Mouse (Mus musculus) hindbrain, postnatal 0 days (tissue): ENCODE results near the gene Sh3pxd2a. TPM values are rescaled to one million over a fixed set of nuclear protein-coding genes. Genes with fewer than 3 reads are reported as not detected.

Experiments used
- ATAC-seq: fragments of 200-750 bp; cut with Nextera tagmentation; 2 replicates; pipeline ENCODE4 v1.8.0; 2017; ENCODE audit warnings: mild to moderate bottlenecking, moderate TSS enrichment, moderate library complexity
- DNase-seq: peaks from one replicate; pipeline ENCODE4 v3.0.0-alpha.2; 2015; ENCODE audit warnings: low spot score
- H3K27ac ChIP-seq: fragments of 300-500 bp; sonication (generic); 2 replicates; pipeline ENCODE4 v1.5.1; 2014; ENCODE audit warnings: mild to moderate bottlenecking
- H3K27me3 ChIP-seq: fragments of 300-500 bp; sonication (generic); 2 replicates; pipeline ENCODE4 v1.6.1; 2014; ENCODE audit warnings: low read length, mixed read lengths; ENCODE audit not compliant: insufficient read depth
- H3K36me3 ChIP-seq: fragments of 300-500 bp; sonication (generic); 2 replicates; pipeline ENCODE4 v1.6.1; 2014; ENCODE audit warnings: low read length, mixed read lengths; ENCODE audit not compliant: insufficient read depth
- H3K4me1 ChIP-seq: fragments of 300-500 bp; sonication (generic); 2 replicates; pipeline ENCODE4 v1.6.1; 2014; ENCODE audit warnings: antibody characterized with exemption, low read length, mixed read lengths; ENCODE audit not compliant: insufficient read depth
- H3K4me2 ChIP-seq: fragments of 300-500 bp; sonication (generic); 2 replicates; pipeline ENCODE4 v1.6.1; 2014; ENCODE audit warnings: low read depth, mild to moderate bottlenecking, low read length, moderate library complexity, mixed read lengths
- H3K4me3 ChIP-seq: fragments of 300-500 bp; sonication (generic); 2 replicates; pipeline ENCODE4 v1.5.1; 2014; ENCODE audit warnings: low read length
- H3K9ac ChIP-seq: fragments of 300-500 bp; sonication (generic); replicated peaks from 2 replicates; pipeline ENCODE4 v1.6.1; 2014; ENCODE audit warnings: mild to moderate bottlenecking, low read length, moderate library complexity, mixed read lengths
- H3K9me3 ChIP-seq: fragments of 300-500 bp; sonication (generic); 2 replicates; pipeline ENCODE4 v1.6.1; 2016; ENCODE audit warnings: low read length, mixed read lengths
- CTCF ChIP-seq: IDR thresholded peaks from 2 replicates; pipeline ENCODE4 v1.5.1; 2016; ENCODE audit warnings: antibody characterized with exemption, control low read depth, low read depth
- WGBS: fragments of 180-500 bp; shearing (Covaris S2); extraction: QIAGEN DNeasy Blood & Tissue Kit; methylation state at CpG from one replicate; pipeline ENCODE4 v1.1.7; 2014; 5-methylcytosine and 5-hydroxymethylcytosine counted together
- polyA plus RNA-seq: library from polyadenylated mRNA; unstranded; fragments of >200 nt; fragmentation: Nextera tagmentation; extraction: Ambion mirVana; gene quantifications from 2 replicates; pipeline ENCODE4 v1.2.1, GENCODE M21; 2015
- total RNA-seq: library from RNA; depleted of rRNA; stranded (reverse); fragments of >200 nt; gene quantifications from 2 replicates; pipeline ENCODE4 v1.2.3, GENCODE M21; 2014

Sh3pxd2a gene
- total and polyA plus RNA-seq, 2 experiments from 2014 or later: 1.8 to 25.5 TPM

- ATAC-seq: no peak
Observed at GRCm38 (mm10) chr19:47432339-47432738, 31.9 kb downstream of the Sh3pxd2a start.

GRCm38 (mm10) chr19:47431189-47431931 is 32.8 kb downstream of the Sh3pxd2a start:
- Histone ChIP-seq H3K4me1 (no peaks in the 10 kb centered on the region; the same call in 1 of the 2 replicates), H3K4me2 (no peak overlapping the region), H3K27ac (no peak overlapping the region), H3K27me3 (no peaks in the 10 kb centered on the region), H3K9me3 (no peaks in the 10 kb centered on the region), H3K4me3 (no peak overlapping the region), H3K36me3 (no peaks in the 10 kb centered on the region), H3K9ac (no peak overlapping the region)
- no peak for TF ChIP-seq CTCF
- WGBS: 65% methylated on average over 11 of the region's 11 CpGs
- no peak for DNase-seq
- ATAC-seq: no peak

More at GRCm38 (mm10) chr19:47432339-47432738, 31.9 kb downstream of the Sh3pxd2a start:
- H3K9ac ChIP-seq: no peak overlapping the region
- H3K9me3 ChIP-seq: no peaks in the 10 kb centered on the region
- TF ChIP-seq CTCF: no peak
- 32% methylated on average over 10 of the region's 10 CpGs for WGBS
- no peaks in the 10 kb centered on the region for H3K36me3 ChIP-seq
- H3K27me3 ChIP-seq: no peaks in the 10 kb centered on the region
- H3K27ac ChIP-seq: no peak overlapping the region
- no peak overlapping the region for H3K4me3 ChIP-seq
- DNase-seq: no peak
- no peaks in the 10 kb centered on the region; the same call in 1 of the 2 replicates for H3K4me1 ChIP-seq
- no peak overlapping the region for H3K4me2 ChIP-seq

- no peak overlapping the region for H3K4me3 ChIP-seq
- DNase-seq (no peak), ATAC-seq (no peak)
- H3K4me2 ChIP-seq: no peak overlapping the region
- no peaks in the 10 kb centered on the region for H3K36me3 ChIP-seq
- no peaks in the 10 kb centered on the region for H3K9me3 ChIP-seq
- no peak overlapping the region for H3K9ac ChIP-seq
- no peak overlapping the region for H3K27ac ChIP-seq
- WGBS: 92% methylated on average over 2 of the region's 2 CpGs
- no peaks in the 10 kb centered on the region; the same call in 1 of the 2 replicates for H3K4me1 ChIP-seq
- no peak for TF ChIP-seq CTCF
- H3K27me3 ChIP-seq: no peaks in the 10 kb centered on the region
Observed at GRCm38 (mm10) chr19:47430160-47430559, 34.0 kb downstream of the Sh3pxd2a start.

GRCm38 (mm10) chr19:47429245-47429644 is 35.0 kb downstream of the Sh3pxd2a start:
- Histone ChIP-seq H3K4me1 (no peaks in the 10 kb centered on the region; the same call in 1 of the 2 replicates), H3K4me3 (no peak overlapping the region), H3K36me3 (no peaks in the 10 kb centered on the region), H3K27me3 (no peaks in the 10 kb centered on the region), H3K9me3 (no peaks in the 10 kb centered on the region), H3K4me2 (no peak overlapping the region), H3K9ac (no peak overlapping the region), H3K27ac (no peak overlapping the region)
- ATAC-seq (no peak), DNase-seq (no peak)
- WGBS: 56% methylated on average over 3 of the region's 3 CpGs
- no peak for TF ChIP-seq CTCF

GRCm38 (mm10) chr19:47428794-47429193 is 35.4 kb downstream of the Sh3pxd2a start:
- TF ChIP-seq CTCF: no peak
- H3K9me3 ChIP-seq: no peaks in the 10 kb centered on the region
- no peaks in the 10 kb centered on the region; the same call in 1 of the 2 replicates for H3K4me1 ChIP-seq
- no peaks in the 10 kb centered on the region for H3K27me3 ChIP-seq
- no peak overlapping the region for H3K27ac ChIP-seq
- no peak overlapping the region for H3K4me3 ChIP-seq
- H3K9ac ChIP-seq: no peak overlapping the region
- DNase-seq (no peak), ATAC-seq (no peak)
- H3K4me2 ChIP-seq: no peak overlapping the region
- H3K36me3 ChIP-seq: no peaks in the 10 kb centered on the region
- WGBS: 65% methylated on average over 7 of the region's 7 CpGs

- ATAC-seq: no peak
Observed at GRCm38 (mm10) chr19:47427841-47428789, 36.1 kb downstream of the Sh3pxd2a start.

More at GRCm38 (mm10) chr19:47427841-47428789, 36.1 kb downstream of the Sh3pxd2a start:
- Histone ChIP-seq H3K27me3 (no peaks in the 10 kb centered on the region), H3K4me1 (no peaks in the 10 kb centered on the region; the same call in 1 of the 2 replicates), H3K4me2 (no peak overlapping the region), H3K27ac (no peak overlapping the region), H3K4me3 (no peak overlapping the region), H3K9ac (no peak overlapping the region), H3K9me3 (no peaks in the 10 kb centered on the region), H3K36me3 (no peaks in the 10 kb centered on the region)
- 57% methylated on average over 13 of the region's 13 CpGs for WGBS
- no peak for TF ChIP-seq CTCF
- no peak for DNase-seq
